Mouse (Mus musculus): ENCODE results near the gene Ddx23. TPM values are rescaled to one million over a fixed set of nuclear protein-coding genes. Genes with fewer than 3 reads are reported as not detected.
A peak's percentile ranks its signal among the peaks of the same experiment; 100 is the strongest.

Ddx23 gene
- polyA plus RNA-seq, 1 experiment from 2014 or later: 27.2 TPM

- ATAC-seq (ENCODE audit: insufficient read depth): no peak
- H3K9ac ChIP-seq: no peak overlapping the region
- no peaks in the 10 kb centered on the region for H3K9me3 ChIP-seq (ENCODE audit: low read depth, low read length)
- H3K4me3 ChIP-seq (ENCODE audit: low read depth, low read length): no peak overlapping the region
- H3K27me3 ChIP-seq (ENCODE audit: insufficient read depth, low read length): peaks cover 12% of the 10 kb centered on the region
- no peak overlapping the region for H3K4me2 ChIP-seq
- TF ChIP-seq CTCF (IDR thresholded peaks at IDR 0.05; ENCODE audit: low read depth): no peak
- H3K4me1 ChIP-seq (ENCODE audit: insufficient read depth): peaks cover 6% of the 10 kb centered on the region; the same call in 1 of the 2 replicates
- H3K27ac ChIP-seq (ENCODE audit: low read depth): no peak overlapping the region
- no peak for DNase-seq
- 46% methylated on average over 9 of the region's 9 CpGs for WGBS
- no peaks in the 10 kb centered on the region for H3K36me3 ChIP-seq (ENCODE audit: insufficient read depth)
These were observed 33.0 kb upstream of the Ddx23 start for GRCm38 (mm10) chr15:98695726-98696125.

DNA sequence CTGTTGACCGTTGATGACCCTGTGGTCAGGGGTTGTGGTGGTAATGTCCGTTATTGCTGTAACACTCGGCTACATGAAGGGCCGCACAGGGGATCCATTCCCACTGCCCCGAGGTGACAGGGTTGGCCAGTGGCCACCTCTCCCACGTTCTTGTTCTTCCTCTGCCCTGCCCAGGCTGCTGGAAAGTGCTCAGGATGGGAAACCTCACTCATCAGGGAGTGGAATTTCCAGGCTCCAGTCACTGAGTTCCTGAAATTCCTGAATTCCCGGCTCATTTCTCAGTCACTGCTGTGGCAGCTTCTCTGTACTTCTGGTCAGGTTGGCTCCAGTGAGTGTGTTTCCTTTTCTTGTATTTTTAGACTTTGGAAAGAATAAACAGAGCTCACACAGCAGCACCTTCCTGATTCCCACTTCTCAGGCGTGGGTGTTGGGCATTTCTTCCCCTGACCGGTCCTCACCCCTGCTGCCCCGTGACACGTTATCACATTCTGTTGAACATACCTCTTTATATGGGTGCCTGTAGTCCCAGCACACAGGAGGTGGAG, 29.5 kb upstream of the Ddx23 start:
- Histone ChIP-seq H3K4me2 (0 out of 2 replicates have a peak overlapping the region, but pooled peaks have one; percentile 10), H3K4me3 (ENCODE audit: low read depth, low read length) (no peak overlapping the region), H3K4me1 (ENCODE audit: insufficient read depth) (peaks cover 6% of the 10 kb centered on the region; the same call in 1 of the 2 replicates), H3K9me3 (ENCODE audit: low read depth, low read length) (no peaks in the 10 kb centered on the region), H3K9ac (no peak overlapping the region), H3K27me3 (ENCODE audit: insufficient read depth, low read length) (no peaks in the 10 kb centered on the region), H3K36me3 (ENCODE audit: insufficient read depth) (no peaks in the 10 kb centered on the region), H3K27ac (ENCODE audit: low read depth) (peak overlapping the region; percentile 10; the same call in 1 of the 2 replicates)
- peak; percentile 75 for DNase-seq
- ATAC-seq (ENCODE audit: insufficient read depth): peak; percentile 75
- WGBS: 17% methylated on average over 11 of the region's 11 CpGs
- no peak for TF ChIP-seq CTCF (IDR thresholded peaks at IDR 0.05; ENCODE audit: low read depth)

DNA sequence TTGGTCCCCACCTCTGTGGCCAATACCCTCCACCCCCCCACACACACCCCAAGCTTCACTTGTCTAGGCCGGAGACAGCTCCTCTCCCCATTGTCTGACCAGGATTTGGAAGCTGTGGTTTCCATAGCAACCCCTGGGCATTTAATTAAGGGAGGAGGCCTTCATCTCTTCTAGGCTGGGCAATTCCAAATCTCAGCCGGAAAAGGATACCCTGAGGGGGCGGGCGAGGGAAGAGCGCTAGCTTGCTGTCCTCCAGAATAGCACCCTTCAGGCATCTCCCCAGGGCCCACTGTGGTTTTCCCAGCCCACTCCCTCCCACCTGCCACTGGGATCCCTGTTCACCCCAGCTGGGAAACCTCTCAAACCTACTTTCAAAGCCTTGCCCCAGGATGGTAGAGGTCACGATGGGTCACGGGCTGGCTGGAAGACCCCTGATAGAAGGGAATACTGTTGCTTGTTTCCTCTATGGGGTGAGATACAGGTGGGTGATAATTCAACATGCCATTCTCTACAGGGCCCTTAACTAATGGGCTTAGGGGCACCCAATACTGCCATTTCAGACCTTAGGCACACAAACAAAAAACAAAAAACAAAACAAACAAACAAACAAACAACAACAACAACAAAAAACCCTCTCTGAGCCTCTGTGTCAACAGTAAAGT, 28.9 kb upstream of the Ddx23 start:
- H3K9ac ChIP-seq: no peak overlapping the region
- H3K4me3 ChIP-seq (ENCODE audit: low read depth, low read length): no peak overlapping the region
- no peak for ATAC-seq (ENCODE audit: insufficient read depth)
- no peak for DNase-seq
- peaks cover 6% of the 10 kb centered on the region; the same call in 1 of the 2 replicates for H3K4me1 ChIP-seq (ENCODE audit: insufficient read depth)
- no peaks in the 10 kb centered on the region for H3K9me3 ChIP-seq (ENCODE audit: low read depth, low read length)
- H3K36me3 ChIP-seq (ENCODE audit: insufficient read depth): no peaks in the 10 kb centered on the region
- no peaks in the 10 kb centered on the region for H3K27me3 ChIP-seq (ENCODE audit: insufficient read depth, low read length)
- WGBS: 44% methylated on average over 7 of the region's 7 CpGs
- H3K4me2 ChIP-seq: no peak overlapping the region
- no peak overlapping the region for H3K27ac ChIP-seq (ENCODE audit: low read depth)
- TF ChIP-seq CTCF (IDR thresholded peaks at IDR 0.05; ENCODE audit: low read depth): no peak

DNA sequence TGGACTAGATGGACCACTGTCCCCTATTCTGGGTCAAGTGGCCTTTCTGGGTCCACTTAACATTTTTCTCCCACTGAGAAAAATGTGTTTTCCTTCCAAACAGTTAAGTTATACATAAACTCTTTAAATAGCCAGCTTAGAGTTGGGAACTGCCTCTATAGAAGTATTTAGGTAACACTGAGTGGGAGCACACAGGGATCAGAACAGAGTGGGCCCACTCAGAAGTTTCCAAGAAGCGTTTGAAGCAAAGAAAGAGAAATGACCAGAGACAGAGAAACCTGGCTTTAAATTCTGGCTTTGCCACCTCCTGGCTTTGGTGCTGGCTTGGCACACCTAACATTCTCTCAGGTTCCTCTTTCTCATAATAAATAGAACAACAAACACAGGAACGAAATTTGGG, 27.0 kb upstream of the Ddx23 start:
- H3K4me1 ChIP-seq (ENCODE audit: insufficient read depth): peaks cover 6% of the 10 kb centered on the region; the same call in 1 of the 2 replicates
- H3K27me3 ChIP-seq (ENCODE audit: insufficient read depth, low read length): no peaks in the 10 kb centered on the region
- ATAC-seq (ENCODE audit: insufficient read depth) (no peak), DNase-seq (no peak)
- no peak overlapping the region for H3K27ac ChIP-seq (ENCODE audit: low read depth)
- no peak overlapping the region for H3K9ac ChIP-seq
- H3K9me3 ChIP-seq (ENCODE audit: low read depth, low read length): no peaks in the 10 kb centered on the region
- no peak overlapping the region for H3K4me2 ChIP-seq
- WGBS: 74% methylated on average over 2 of the region's 2 CpGs
- TF ChIP-seq CTCF (IDR thresholded peaks at IDR 0.05; ENCODE audit: low read depth): no peak
- H3K4me3 ChIP-seq (ENCODE audit: low read depth, low read length): no peak overlapping the region
- no peaks in the 10 kb centered on the region for H3K36me3 ChIP-seq (ENCODE audit: insufficient read depth)

DNA sequence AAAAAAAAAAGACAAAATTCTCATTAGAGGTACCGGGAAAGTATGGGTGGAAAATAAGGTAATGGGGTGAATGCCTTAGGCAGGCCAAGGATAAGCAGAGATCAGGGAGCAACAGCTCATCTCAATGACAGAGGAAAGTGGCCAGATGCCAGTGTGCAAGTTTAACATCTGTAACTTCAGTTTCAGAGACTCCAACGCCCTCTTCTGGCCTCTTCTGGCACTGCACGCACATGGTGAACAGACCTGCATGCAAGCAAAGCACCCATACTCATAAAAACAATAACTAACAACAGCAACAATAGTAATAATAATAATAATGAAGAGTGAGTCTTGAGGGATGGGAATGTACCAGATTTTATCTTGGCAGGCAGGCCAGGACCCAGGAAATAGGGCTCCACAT, 23.2 kb upstream of the Ddx23 start:
- DNase-seq (no peak), ATAC-seq (ENCODE audit: insufficient read depth) (no peak)
- WGBS: 63% methylated on average over 3 of the region's 3 CpGs
- Histone ChIP-seq H3K4me3 (ENCODE audit: low read depth, low read length) (no peak overlapping the region), H3K27me3 (ENCODE audit: insufficient read depth, low read length) (no peaks in the 10 kb centered on the region), H3K36me3 (ENCODE audit: insufficient read depth) (no peaks in the 10 kb centered on the region), H3K4me1 (ENCODE audit: insufficient read depth) (no peaks in the 10 kb centered on the region), H3K27ac (ENCODE audit: low read depth) (no peak overlapping the region), H3K9ac (no peak overlapping the region), H3K4me2 (no peak overlapping the region), H3K9me3 (ENCODE audit: low read depth, low read length) (no peaks in the 10 kb centered on the region)
- TF ChIP-seq CTCF (IDR thresholded peaks at IDR 0.05; ENCODE audit: low read depth): peak; percentile 13; the same call in 1 of the 2 replicates

- ATAC-seq (ENCODE audit: insufficient read depth) (no peak), DNase-seq (no peak)
- no peak overlapping the region for H3K27ac ChIP-seq (ENCODE audit: low read depth)
- H3K4me1 ChIP-seq (ENCODE audit: insufficient read depth): no peaks in the 10 kb centered on the region
- H3K4me2 ChIP-seq: no peak overlapping the region
- H3K9me3 ChIP-seq (ENCODE audit: low read depth, low read length): no peaks in the 10 kb centered on the region
- H3K4me3 ChIP-seq (ENCODE audit: low read depth, low read length): no peak overlapping the region
- WGBS: 61% methylated on average over 1 of the region's 1 CpGs
- H3K36me3 ChIP-seq (ENCODE audit: insufficient read depth): no peaks in the 10 kb centered on the region
- H3K27me3 ChIP-seq (ENCODE audit: insufficient read depth, low read length): peaks cover 3% of the 10 kb centered on the region; the same call in 1 of the 2 replicates
- no peak for TF ChIP-seq CTCF (IDR thresholded peaks at IDR 0.05; ENCODE audit: low read depth)
- no peak overlapping the region for H3K9ac ChIP-seq
These were observed 21.1 kb upstream of the Ddx23 start for GRCm38 (mm10) chr15:98683746-98684145.

- WGBS: 53% methylated on average over 10 of the region's 10 CpGs
- ATAC-seq (ENCODE audit: insufficient read depth) (no peak), DNase-seq (peak; percentile 50)
- Histone ChIP-seq H3K4me2 (no peak overlapping the region), H3K27ac (ENCODE audit: low read depth) (no peak overlapping the region), H3K4me1 (ENCODE audit: insufficient read depth) (no peaks in the 10 kb centered on the region), H3K4me3 (ENCODE audit: low read depth, low read length) (no peak overlapping the region), H3K36me3 (ENCODE audit: insufficient read depth) (no peaks in the 10 kb centered on the region), H3K9ac (no peak overlapping the region), H3K27me3 (ENCODE audit: insufficient read depth, low read length) (peaks cover 8% of the 10 kb centered on the region; the same call in 1 of the 2 replicates), H3K9me3 (ENCODE audit: low read depth, low read length) (no peaks in the 10 kb centered on the region)
- no peak for TF ChIP-seq CTCF (IDR thresholded peaks at IDR 0.05; ENCODE audit: low read depth)
These were observed 20.5 kb upstream of the Ddx23 start for GRCm38 (mm10) chr15:98683177-98683576.
